Mouse (Mus musculus) left cerebral cortex, adult 8-10 months (tissue): ENCODE measurements around the gene Dchs2. TPM values are rescaled to one million over a fixed set of nuclear protein-coding genes. Genes with fewer than 3 reads are reported as not detected.

Source experiments
- DNase-seq, 2 experiments: peaks; one replicate each; pipeline ENCODE4 v3.0.0; 2022; ENCODE audit warnings: low spot score in 2 of 2
- total RNA-seq, 4 experiments: library from RNA; stranded (reverse); gene quantifications; 2 replicates each; pipeline ENCODE4 v1.2.4; 2022

The Dchs2 gene
- total RNA-seq, 4 experiments from 2014 or later: 4.0 to 5.6 (median 4.6) TPM

GRCm38 (mm10) chr3:83148508-83148907, 20.8 kb downstream of the Dchs2 start:
- no peak for DNase-seq

GRCm38 (mm10) chr3:83155600-83155999, 27.9 kb downstream of the Dchs2 start:
- DNase-seq: no peak

- no peak for DNase-seq
Observed at GRCm38 (mm10) chr3:83156165-83156564, 28.4 kb downstream of the Dchs2 start.

- no peak for DNase-seq
Observed at GRCm38 (mm10) chr3:83161542-83162231, 33.9 kb downstream of the Dchs2 start.

GRCm38 (mm10) chr3:83163676-83164075, 35.9 kb downstream of the Dchs2 start:
- DNase-seq: no peak

- no peak for DNase-seq
Observed at GRCm38 (mm10) chr3:83185527-83185926, 57.8 kb downstream of the Dchs2 start.

- no peak for DNase-seq
Observed at GRCm38 (mm10) chr3:83191271-83191670, 63.5 kb downstream of the Dchs2 start.

GRCm38 (mm10) chr3:83192401-83192800, 64.7 kb downstream of the Dchs2 start:
- no peak for DNase-seq

GRCm38 (mm10) chr3:83194911-83195310, 67.2 kb downstream of the Dchs2 start:
- no peak for DNase-seq

- DNase-seq: no peak
Observed at GRCm38 (mm10) chr3:83201286-83201980, 73.7 kb downstream of the Dchs2 start.

GRCm38 (mm10) chr3:83205073-83205668, 77.4 kb downstream of the Dchs2 start:
- no peak for DNase-seq

- no peak for DNase-seq
Observed at GRCm38 (mm10) chr3:83209646-83210045, 81.9 kb downstream of the Dchs2 start.

- no peak for DNase-seq
Observed at GRCm38 (mm10) chr3:83210210-83210609, 82.5 kb downstream of the Dchs2 start.

GRCm38 (mm10) chr3:83211939-83212338, 84.2 kb downstream of the Dchs2 start:
- no peak for DNase-seq

GRCm38 (mm10) chr3:83212578-83212977, 84.8 kb downstream of the Dchs2 start:
- no peak for DNase-seq

GRCm38 (mm10) chr3:83218059-83218458, 90.3 kb downstream of the Dchs2 start:
- DNase-seq: no peak

- DNase-seq: peak in 1 of 2 experiments; percentile 38
Observed at GRCm38 (mm10) chr3:83220101-83220500, 92.4 kb downstream of the Dchs2 start.

- peak in 1 of 2 experiments; percentile 22 for DNase-seq
Observed at GRCm38 (mm10) chr3:83222125-83222524, 94.4 kb downstream of the Dchs2 start.

- no peak for DNase-seq
Observed at GRCm38 (mm10) chr3:83228383-83228782, 100.6 kb downstream of the Dchs2 start.

GRCm38 (mm10) chr3:83230326-83230725, 102.6 kb downstream of the Dchs2 start:
- no peak for DNase-seq

GRCm38 (mm10) chr3:83234457-83234856, 106.7 kb downstream of the Dchs2 start:
- no peak for DNase-seq

- no peak for DNase-seq
Observed at GRCm38 (mm10) chr3:83235061-83235460, 107.3 kb downstream of the Dchs2 start.

GRCm38 (mm10) chr3:83246536-83246935, 118.8 kb downstream of the Dchs2 start:
- no peak for DNase-seq
